Mouse (Mus musculus) retina, postnatal 1 day (tissue): ENCODE data around the gene Nmt1.

Experiments used
- DNase-seq: peaks from one replicate; pipeline ENCODE4 v3.0.0-alpha.2; 2012

The Nmt1 gene

GRCm38 (mm10) chr11:103028176-103028891, at the start of gene Nmt1, which contains the start of gene Dcakd:
Gene Nmt1, plus strand, starts transcription at chr11:103028190.
Gene Dcakd, minus strand, starts transcription at chr11:103028333.
- DNase-seq: peak; percentile 99

GRCm38 (mm10) chr11:102981151-102981890, 46.7 kb upstream of the Nmt1 start:
- no peak for DNase-seq

DNA sequence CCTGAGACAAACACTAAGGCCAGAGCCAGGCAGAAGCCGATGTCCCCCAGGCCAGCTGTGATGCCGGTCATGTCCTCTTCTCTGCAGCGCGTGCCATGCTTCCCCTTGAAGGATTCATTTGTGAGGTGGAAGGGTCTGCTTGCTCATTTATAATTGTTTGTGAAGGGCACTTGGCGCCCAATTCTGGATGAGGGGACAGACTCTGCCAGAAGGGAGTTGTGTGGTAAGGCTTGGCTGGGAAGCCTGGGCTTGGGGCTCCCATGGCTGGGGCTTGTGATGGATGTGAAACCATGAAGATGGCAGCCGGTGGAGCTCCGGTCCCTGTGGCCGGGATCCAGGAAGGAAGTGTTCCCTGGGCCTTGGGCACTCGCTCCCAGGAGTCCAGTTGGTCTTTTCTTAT, 43.9 kb upstream of the Nmt1 start:
- no peak for DNase-seq

DNA sequence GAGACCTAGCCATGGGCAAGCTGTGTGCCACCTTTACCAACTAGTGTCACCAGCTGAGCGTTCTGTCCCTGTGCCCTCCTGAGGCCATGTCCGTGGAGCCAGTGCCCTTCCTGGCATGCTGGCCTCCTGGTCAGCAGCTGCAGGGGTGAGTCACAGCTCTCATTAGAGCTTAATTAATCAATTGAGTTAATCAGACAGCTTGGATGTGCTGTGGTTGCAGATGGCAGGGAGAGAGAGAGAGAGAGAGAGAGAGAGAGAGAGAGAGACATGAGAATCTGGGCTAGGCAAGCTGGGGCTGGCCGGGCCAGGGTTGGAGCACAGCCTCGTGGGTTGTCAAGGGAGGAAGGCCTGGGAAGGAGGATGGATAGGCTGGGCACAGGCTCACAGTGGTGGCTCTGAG, 43.4 kb upstream of the Nmt1 start:
- DNase-seq: peak; percentile 89

DNA sequence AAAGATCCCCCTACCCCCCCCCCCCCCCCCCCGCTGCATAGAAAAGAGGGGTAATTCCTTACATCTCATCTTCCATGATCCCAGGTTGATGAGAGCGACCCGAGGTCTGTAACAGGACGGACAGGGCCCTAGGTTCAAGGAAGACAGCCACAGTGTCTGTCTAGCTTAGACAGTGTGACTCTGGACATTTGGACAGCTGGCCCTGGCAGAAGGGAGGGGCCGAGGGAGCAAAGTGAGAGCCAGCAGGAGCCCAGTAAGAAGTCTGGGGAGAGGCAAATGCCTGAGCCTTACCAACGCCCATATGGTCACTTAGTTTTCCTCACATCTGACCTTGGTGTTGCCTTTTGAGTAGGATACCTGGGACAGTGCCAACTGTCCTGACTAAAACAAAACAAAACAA, 42.8 kb upstream of the Nmt1 start:
- DNase-seq: peak; percentile 64

GRCm38 (mm10) chr11:102989641-102990151, 38.3 kb upstream of the Nmt1 start:
- DNase-seq: peak; percentile 48

GRCm38 (mm10) chr11:102990152-102990663, 37.8 kb upstream of the Nmt1 start:
- DNase-seq: peak; percentile 64

DNA sequence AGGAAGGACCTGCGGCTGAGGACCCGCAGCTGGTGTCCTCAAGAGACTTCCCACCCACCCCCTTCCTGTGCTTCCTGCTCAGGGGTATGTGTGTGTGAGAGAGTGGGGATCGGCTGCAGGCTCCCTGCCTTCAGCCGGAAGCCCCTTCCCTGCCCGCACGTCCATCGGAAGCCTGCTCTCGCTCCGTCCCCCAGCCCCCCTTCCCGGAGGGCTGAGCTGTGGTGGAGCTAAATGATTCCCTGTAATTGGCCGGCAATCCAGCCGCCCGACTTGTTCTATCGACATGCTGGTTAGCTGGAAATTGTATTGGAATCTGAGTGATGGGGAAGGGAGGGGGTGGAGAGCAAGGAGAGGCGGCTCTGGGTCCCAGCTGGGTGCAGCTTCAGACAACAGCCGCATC, 36.3 kb upstream of the Nmt1 start:
- DNase-seq: peak; percentile 66

GRCm38 (mm10) chr11:102992940-102993339, 35.0 kb upstream of the Nmt1 start:
- DNase-seq: peak; percentile 85

GRCm38 (mm10) chr11:102993420-102994029, 34.5 kb upstream of the Nmt1 start:
- DNase-seq: no peak

- DNase-seq: no peak
Observed at GRCm38 (mm10) chr11:102994952-102995351, 33.0 kb upstream of the Nmt1 start.

GRCm38 (mm10) chr11:102996385-102996784, 31.6 kb upstream of the Nmt1 start:
- no peak for DNase-seq

- no peak for DNase-seq
Observed at GRCm38 (mm10) chr11:102996991-102997770, 30.8 kb upstream of the Nmt1 start.

GRCm38 (mm10) chr11:102998254-102998576, 29.8 kb upstream of the Nmt1 start:
- DNase-seq: no peak

DNA sequence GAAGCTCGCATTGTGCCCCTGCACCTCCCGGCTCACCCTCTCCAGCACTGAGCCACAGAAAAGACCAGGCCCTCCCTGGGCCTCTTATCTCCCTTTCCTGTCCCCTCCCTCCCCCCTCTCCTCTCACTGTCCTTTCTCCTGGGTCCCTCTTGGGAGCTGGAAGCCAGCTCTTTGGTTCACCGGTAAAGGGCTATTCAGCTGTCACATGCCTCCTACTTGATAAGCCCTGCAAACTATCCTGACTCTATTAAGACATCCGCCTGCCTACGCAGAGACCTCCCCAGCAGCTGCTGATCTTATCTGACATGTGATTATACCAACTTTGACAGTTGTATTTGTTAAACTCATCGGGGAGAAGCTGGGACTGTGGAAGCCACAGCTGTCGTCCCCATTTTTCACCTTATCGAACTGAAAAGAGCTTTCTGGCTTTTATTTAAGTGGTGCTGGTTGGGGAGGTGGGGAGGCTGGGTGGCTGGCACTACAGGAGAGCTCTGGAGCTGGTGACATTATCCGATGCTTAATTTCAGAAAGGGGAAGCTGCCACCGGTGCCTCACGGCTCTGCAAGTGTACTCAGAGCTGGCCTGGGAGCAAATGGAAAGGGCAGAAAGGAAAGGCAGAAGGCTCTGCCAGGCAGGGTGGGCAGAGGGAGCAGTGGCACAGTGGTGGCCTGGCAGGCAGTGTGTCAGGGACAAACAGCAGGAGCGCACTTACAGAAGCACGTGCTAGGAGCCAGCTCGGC, 29.2 kb upstream of the Nmt1 start:
- DNase-seq: peak; percentile 34

- no peak for DNase-seq
Observed at GRCm38 (mm10) chr11:102999317-102999970, 28.5 kb upstream of the Nmt1 start.

- no peak for DNase-seq
Observed at GRCm38 (mm10) chr11:103000111-103000510, 27.9 kb upstream of the Nmt1 start.

DNA sequence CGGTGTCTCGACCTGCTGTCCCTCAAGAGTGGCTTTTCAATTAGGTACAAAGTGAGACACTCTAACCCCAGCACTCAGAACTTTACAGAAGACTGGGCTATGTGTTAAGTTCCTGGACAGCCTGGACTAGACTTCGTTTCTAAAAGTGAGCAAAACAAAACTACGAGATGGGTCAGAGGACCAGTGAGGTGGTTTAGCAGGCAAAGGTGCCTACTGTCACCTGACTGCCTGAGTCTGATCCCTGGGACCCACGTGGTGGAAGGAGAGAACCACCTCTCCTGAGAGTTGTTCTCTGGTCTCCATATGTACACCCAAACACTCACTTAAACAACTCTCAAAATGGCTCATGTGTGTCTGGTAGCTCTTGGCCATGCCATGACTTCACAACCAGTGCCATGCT, 26.9 kb upstream of the Nmt1 start:
- no peak for DNase-seq

- DNase-seq: no peak
Observed at GRCm38 (mm10) chr11:103003210-103003609, 24.8 kb upstream of the Nmt1 start.

DNA sequence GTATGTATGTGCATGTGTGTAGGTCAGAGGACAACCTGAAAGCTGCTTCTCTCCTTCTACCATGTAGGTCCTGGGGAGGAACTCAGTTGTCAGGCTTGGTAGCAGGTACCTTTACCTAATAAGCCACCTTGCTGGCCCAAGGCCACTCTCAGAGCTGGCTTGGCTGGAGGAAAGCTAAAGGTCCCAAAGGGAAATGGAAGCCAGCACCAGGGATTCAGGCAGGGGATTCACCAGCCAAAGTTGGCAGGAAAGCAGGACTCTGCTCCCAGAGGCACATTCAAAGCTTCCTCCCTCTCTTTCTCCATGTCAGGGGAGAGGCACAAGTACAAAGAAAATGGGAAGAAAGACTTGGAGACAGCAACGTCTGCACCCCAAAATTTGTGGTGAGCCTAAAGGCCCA, 23.1 kb upstream of the Nmt1 start:
- DNase-seq: no peak

GRCm38 (mm10) chr11:103005254-103005981, 22.6 kb upstream of the Nmt1 start:
- no peak for DNase-seq
